ENCODE assay signal across 11 mouse cellular contexts in the genomic region with DNA sequence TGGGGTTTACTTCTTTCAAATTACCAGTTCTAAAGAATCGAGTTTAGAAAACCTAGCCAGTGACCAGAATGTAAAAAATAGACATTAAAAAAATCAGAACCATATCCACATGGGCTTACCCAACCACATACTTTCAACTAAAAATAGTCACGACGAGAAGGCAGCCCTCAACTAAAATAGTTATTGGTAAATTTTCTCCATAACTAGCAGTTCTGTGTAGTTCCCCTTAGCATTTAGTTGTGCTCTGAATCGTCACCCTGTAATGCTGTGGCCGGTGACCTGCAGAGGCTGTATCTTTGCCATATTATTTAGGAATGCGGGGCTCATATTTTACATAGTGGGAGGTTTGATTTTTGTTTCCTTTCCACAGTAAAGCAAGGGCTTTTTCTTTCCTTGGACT. TPM values are rescaled to one million over a fixed set of nuclear protein-coding genes. Genes with fewer than 3 reads are reported as not detected.
DNase-seq lines count a peak whose midpoint lies in the region; ATAC-seq lines count a peak whose summit lies in the region.
"Had no signal": no experiment of that assay in that cellular context is flagged by ENCODE, and none has a peak within 500 bp of the region (broad histone marks: within the 10 kb centered on the region; RNA-seq: fewer than 3 reads in every experiment).

No protein-coding gene starts in this region.

- no peak overlapping the region for H3K4me3 ChIP-seq in hindbrain, embryonic 15.5 days
- no peak overlapping the region for H3K4me3 ChIP-seq in hindbrain, embryonic 10.5 days
- no peak overlapping the region for H3K4me3 ChIP-seq in neural tube, embryonic 13.5 days
- peak overlapping the region; percentile 69 for H3K4me3 ChIP-seq in limb, embryonic 13.5 days

- H3K27me3 ChIP-seq in hindbrain, embryonic 15.5 days, result no peaks in the 10 kb centered on the region
- 0 out of 2 replicates have a peak, but pooled peaks cover 7% of the 10 kb centered on the region for H3K27me3 ChIP-seq in hindbrain, embryonic 10.5 days (ENCODE audit: insufficient read depth, poor library complexity, severe bottlenecking)
- no peaks in the 10 kb centered on the region for H3K27me3 ChIP-seq in neural tube, embryonic 13.5 days
- no peaks in the 10 kb centered on the region for H3K27me3 ChIP-seq in limb, embryonic 13.5 days

- no peak for DNase-seq in hindbrain, embryonic 10.5 days (ENCODE audit: low spot score)
- no peak for DNase-seq in neural tube, embryonic 10.5 days (ENCODE audit: extremely low spot score, low spot score)
- no peak for DNase-seq in urinary bladder, postnatal 14 days (ENCODE audit: low spot score)
- DNase-seq in adrenal gland, postnatal 4 days (ENCODE audit: low spot score in 2 of 2), result no peak
- DNase-seq: adrenal gland, adult 8-10 months; cerebellum, postnatal 14 days; kidney, adult 9 months had no signal

- peak overlapping the region; percentile 87; the same call in 1 of the 2 replicates for H3K4me2 ChIP-seq in hindbrain, embryonic 15.5 days
- H3K4me2 ChIP-seq in neural tube, embryonic 13.5 days, result peak overlapping the region; percentile 80
- H3K4me2 ChIP-seq in limb, embryonic 13.5 days (replicated peaks), result peak overlapping the region; percentile 77

- WGBS in hindbrain, embryonic 15.5 days, result 79% methylated on average over 6 of the region's 6 CpGs
- 83% methylated on average over 6 of the region's 6 CpGs for WGBS in hindbrain, embryonic 10.5 days
- 69% methylated on average over 6 of the region's 6 CpGs for WGBS in neural tube, embryonic 13.5 days
- WGBS in limb, embryonic 13.5 days, result 26% methylated on average over 6 of the region's 6 CpGs

- no peak overlapping the region for H3K9ac ChIP-seq in hindbrain, embryonic 15.5 days
- H3K9ac ChIP-seq in neural tube, embryonic 13.5 days, result no peak overlapping the region
- H3K9ac ChIP-seq in limb, embryonic 13.5 days, result peak overlapping the region; percentile 56

- H3K36me3 ChIP-seq in hindbrain, embryonic 15.5 days, result no peaks in the 10 kb centered on the region
- no peaks in the 10 kb centered on the region for H3K36me3 ChIP-seq in hindbrain, embryonic 10.5 days
- no peaks in the 10 kb centered on the region for H3K36me3 ChIP-seq in neural tube, embryonic 13.5 days
- no peaks in the 10 kb centered on the region for H3K36me3 ChIP-seq in limb, embryonic 13.5 days
- H3K36me3 ChIP-seq: G1E had no signal

- H3K4me1 ChIP-seq in hindbrain, embryonic 15.5 days (replicated peaks), result peaks cover 10% of the 10 kb centered on the region
- H3K4me1 ChIP-seq in hindbrain, embryonic 10.5 days (replicated peaks), result peaks cover 14% of the 10 kb centered on the region; the same call in 1 of the 2 replicates
- H3K4me1 ChIP-seq in neural tube, embryonic 13.5 days (replicated peaks), result peaks cover 27% of the 10 kb centered on the region
- H3K4me1 ChIP-seq in limb, embryonic 13.5 days, result peaks cover 55% of the 10 kb centered on the region

- no peak overlapping the region for H3K27ac ChIP-seq in hindbrain, embryonic 15.5 days (replicated peaks)
- H3K27ac ChIP-seq in hindbrain, embryonic 10.5 days, result no peak overlapping the region
- no peak overlapping the region for H3K27ac ChIP-seq in neural tube, embryonic 13.5 days (replicated peaks)
- no peak overlapping the region for H3K27ac ChIP-seq in limb, embryonic 13.5 days

- no peaks in the 10 kb centered on the region for H3K9me3 ChIP-seq in hindbrain, embryonic 15.5 days
- no peaks in the 10 kb centered on the region for H3K9me3 ChIP-seq in hindbrain, embryonic 10.5 days
- H3K9me3 ChIP-seq in neural tube, embryonic 13.5 days, result no peaks in the 10 kb centered on the region
- H3K9me3 ChIP-seq in limb, embryonic 13.5 days, result no peaks in the 10 kb centered on the region

- no peak for ATAC-seq in hindbrain, embryonic 15.5 days (ENCODE audit: low FRiP score, low read depth)
- no peak for ATAC-seq in neural tube, embryonic 13.5 days (ENCODE audit: low read depth)
- no peak for ATAC-seq in limb, embryonic 13.5 days (ENCODE audit: low FRiP score, low read depth)

RNA-seq across cellular contexts. Expression of a gene that starts 2.6 kb away (rescaled TPM):
- 27.4 and 30.5 TPM in 2 replicates for polyA plus RNA-seq in hindbrain, embryonic 15.5 days (2015; fragmentation: Nextera tagmentation; extraction: Ambion mirVana)
- polyA plus RNA-seq in hindbrain, embryonic 10.5 days (2016; fragmentation: Nextera tagmentation; extraction: Ambion mirVana), result 33.8 and 40.5 TPM in 2 replicates
- 29.1 and 29.7 TPM in 2 replicates for polyA plus RNA-seq in neural tube, embryonic 13.5 days (2015; fragmentation: Nextera tagmentation; extraction: Ambion mirVana)
- polyA plus RNA-seq in limb, embryonic 13.5 days (2015; fragmentation: Nextera tagmentation; extraction: Ambion mirVana), result 89.5 and 93.2 TPM in 2 replicates
- total RNA-seq in adrenal gland, postnatal 4 days (2021), result 100 to 1,000 TPM in 1 of 2 experiments, 10 to 100 TPM in 1; 99.1 to 109 TPM
- polyA plus RNA-seq: G1E had no signal

RNA-seq across cellular contexts. Expression of a gene that starts 54.6 kb away (rescaled TPM):
- 51.6 and 57.7 TPM in 2 replicates for polyA plus RNA-seq in hindbrain, embryonic 15.5 days (2015; fragmentation: Nextera tagmentation; extraction: Ambion mirVana)
- 15.6 and 16.3 TPM in 2 replicates for polyA plus RNA-seq in hindbrain, embryonic 10.5 days (2016; fragmentation: Nextera tagmentation; extraction: Ambion mirVana)
- polyA plus RNA-seq in neural tube, embryonic 13.5 days (2015; fragmentation: Nextera tagmentation; extraction: Ambion mirVana), result 30.3 and 33.5 TPM in 2 replicates
- polyA plus RNA-seq in limb, embryonic 13.5 days (2015; fragmentation: Nextera tagmentation; extraction: Ambion mirVana), result 19.6 and 21.6 TPM in 2 replicates
- total RNA-seq in adrenal gland, postnatal 4 days (2021), result 100 to 1,000 TPM in 1 of 2 experiments, 10 to 100 TPM in 1; 87.9 to 104 TPM
- polyA plus RNA-seq: G1E had no signal
